Mouse (Mus musculus): ENCODE measurements around the gene Gm49333.

DNA sequence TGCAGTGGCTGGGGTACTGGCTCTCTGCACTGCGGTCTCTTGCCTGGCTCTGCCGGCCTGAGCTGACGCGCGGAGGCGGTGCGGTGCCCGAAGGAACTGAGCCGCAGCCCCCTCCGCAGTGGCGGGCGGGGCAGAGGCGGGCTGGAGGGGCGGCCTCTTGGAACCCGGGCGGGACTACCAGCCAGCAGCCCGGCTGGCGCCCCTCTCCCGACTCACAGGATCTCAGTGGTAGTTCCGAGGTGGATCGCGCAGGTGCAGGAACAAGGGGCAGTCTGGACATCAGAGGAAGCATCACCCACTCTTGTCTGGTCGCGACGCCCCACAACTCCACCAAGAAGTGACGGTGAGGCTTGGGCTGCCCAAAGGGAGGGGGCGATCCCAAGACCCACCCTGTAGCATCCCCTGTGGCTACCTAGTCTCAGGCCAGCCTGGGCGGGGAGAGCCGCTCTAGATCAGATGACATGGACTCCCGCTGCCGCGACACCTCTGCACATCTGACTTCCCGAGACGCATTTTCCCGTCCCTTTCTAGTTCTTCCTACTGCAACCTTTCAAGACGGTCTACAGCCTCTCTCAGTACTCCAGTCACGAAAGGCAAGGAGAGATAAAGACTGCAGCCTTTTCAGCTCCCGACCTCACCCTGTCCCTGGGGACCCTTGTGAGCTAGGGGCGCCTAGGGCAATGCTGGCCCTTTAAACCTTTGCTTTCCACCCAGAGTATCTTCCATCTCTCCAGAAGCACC lies 21.3 kb upstream of the Gm49333 start:
- TF ChIP-seq CTCF (IDR thresholded peaks at IDR 0.05; ENCODE audit: low read depth) (no peak), EP300 (IDR thresholded peaks at IDR 0.05; ENCODE audit: low read depth) (no peak)

Measured in liver, embryonic 14.5 days (tissue).